Mouse (Mus musculus) heart, embryonic 15.5 days (tissue): Measurements from ENCODE around the gene Ipmk. TPM values are rescaled to one million over a fixed set of nuclear protein-coding genes. Genes with fewer than 3 reads are reported as not detected.
A peak's percentile ranks its signal among the peaks of the same experiment; 100 is the strongest.

Source experiments
- ATAC-seq: fragments of 200-750 bp; cut with Nextera tagmentation; replicated peaks from 2 replicates; pipeline ENCODE4 v1.8.0; 2017; ENCODE audit warnings: low read depth, moderate TSS enrichment; ENCODE audit not compliant: insufficient number of reproducible peaks, insufficient read depth, low FRiP score
- H3K27ac ChIP-seq: fragments of 300-500 bp; sonication (generic); 2 replicates; pipeline ENCODE4 v1.5.1; 2015; ENCODE audit warnings: mild to moderate bottlenecking, inconsistent platforms
- H3K27me3 ChIP-seq: fragments of 300-500 bp; sonication (generic); 2 replicates; pipeline ENCODE4 v1.6.1; 2015; ENCODE audit warnings: inconsistent platforms
- H3K36me3 ChIP-seq: fragments of 300-500 bp; sonication (generic); 2 replicates; pipeline ENCODE4 v1.6.1; 2015; ENCODE audit warnings: mild to moderate bottlenecking, inconsistent platforms
- H3K4me1 ChIP-seq: fragments of 300-500 bp; sonication (generic); replicated peaks from 2 replicates; pipeline ENCODE4 v1.6.1; 2015; ENCODE audit warnings: inconsistent platforms
- H3K4me2 ChIP-seq: fragments of 300-500 bp; sonication (generic); 2 replicates; pipeline ENCODE4 v1.6.1; 2015; ENCODE audit warnings: inconsistent platforms, mild to moderate bottlenecking, moderate library complexity
- H3K4me3 ChIP-seq: fragments of 300-500 bp; sonication (generic); 2 replicates; pipeline ENCODE4 v1.5.1; 2015; ENCODE audit warnings: mild to moderate bottlenecking, inconsistent platforms
- H3K9ac ChIP-seq: fragments of 300-500 bp; sonication (generic); 2 replicates; pipeline ENCODE4 v1.6.1; 2015; ENCODE audit warnings: mild to moderate bottlenecking, inconsistent platforms
- H3K9me3 ChIP-seq: fragments of 300-500 bp; sonication (generic); replicated peaks from 2 replicates; pipeline ENCODE4 v1.6.1; 2016; ENCODE audit warnings: inconsistent platforms
- WGBS: fragments of 180-500 bp; shearing (Covaris S2); methylation state at CpG from one replicate; pipeline ENCODE4 v1.1.7; 2015; ENCODE audit warnings: mixed read lengths; 5-methylcytosine and 5-hydroxymethylcytosine counted together
- polyA plus RNA-seq: library from polyadenylated mRNA; unstranded; fragments of >200 nt; fragmentation: Nextera tagmentation; extraction: Ambion mirVana; gene quantifications from 2 replicates; pipeline ENCODE4 v1.2.1, GENCODE M21; 2015

Gene Ipmk
- polyA plus RNA-seq, result 6.5 and 7.7 TPM in 2 replicates

DNA sequence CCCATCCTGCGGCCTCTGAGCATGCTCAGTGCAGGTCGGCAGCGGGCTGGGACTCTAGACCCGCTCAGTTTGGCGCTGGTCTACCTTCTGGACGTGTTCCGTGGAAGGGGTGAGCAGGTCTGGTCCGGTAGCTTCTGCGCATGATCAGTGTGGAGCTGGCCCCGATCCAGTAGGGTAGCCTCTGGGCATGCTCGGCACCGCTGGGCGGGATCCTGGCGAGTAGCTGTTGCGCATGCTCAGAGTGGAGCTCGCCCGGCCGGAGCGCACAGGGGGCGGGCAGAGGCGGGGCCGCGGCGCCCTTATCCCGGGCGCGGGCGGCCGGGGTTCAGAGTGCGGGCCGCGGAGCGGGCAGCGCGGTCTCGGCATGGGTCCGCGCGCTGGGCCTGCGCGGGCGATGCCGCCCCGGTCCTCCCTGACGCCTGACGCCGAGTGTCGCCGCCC, at the start of gene Ipmk:
TSS of gene Ipmk (plus strand) at position 255 of the 441 bp plus-strand sequence.
- H3K4me1 ChIP-seq, result peaks cover 22% of the 10 kb centered on the region
- ATAC-seq, result peak; percentile 93
- no peaks in the 10 kb centered on the region for H3K9me3 ChIP-seq
- H3K4me3 ChIP-seq, result peak within 1 kb of the TSS; percentile 88
- under 1% methylated on average over 48 of the region's 49 CpGs for WGBS
- no peaks in the 10 kb centered on the region for H3K27me3 ChIP-seq
- H3K27ac ChIP-seq, result peak within 1 kb of the TSS; percentile 85
- H3K36me3 ChIP-seq, result no peaks in the 10 kb centered on the region
- peak within 1 kb of the TSS; percentile 89 for H3K9ac ChIP-seq
- peak within 1 kb of the TSS; percentile 93 for H3K4me2 ChIP-seq

DNA sequence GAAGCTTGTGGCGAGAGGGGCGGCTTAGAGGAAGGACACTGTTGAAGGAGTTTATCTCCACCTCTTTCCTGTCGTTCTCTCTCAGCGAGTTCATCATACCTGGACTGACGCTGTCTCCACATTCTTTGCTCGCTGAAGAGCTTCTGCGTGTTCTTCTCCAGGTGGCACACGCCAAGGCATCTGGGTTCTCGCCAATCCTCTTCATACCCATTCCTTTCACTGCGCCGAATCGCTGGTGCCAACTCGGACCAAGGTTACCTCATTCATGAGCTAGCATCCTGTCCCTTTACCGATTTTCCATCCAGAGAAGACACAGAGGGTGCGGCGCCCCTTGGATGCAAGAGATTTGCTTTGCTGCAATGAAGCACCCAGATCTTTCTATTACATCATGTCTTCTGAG, 47.4 kb upstream of the Ipmk start:
- 65% methylated on average over 16 of the region's 16 CpGs for WGBS
- H3K27ac ChIP-seq, result no peak overlapping the region
- no peaks in the 10 kb centered on the region for H3K4me1 ChIP-seq
- ATAC-seq, result no peak
- no peaks in the 10 kb centered on the region for H3K27me3 ChIP-seq
- H3K36me3 ChIP-seq, result no peaks in the 10 kb centered on the region
- H3K4me2 ChIP-seq, result no peak overlapping the region
- H3K4me3 ChIP-seq, result no peak overlapping the region
- H3K9ac ChIP-seq, result no peak overlapping the region
- no peaks in the 10 kb centered on the region for H3K9me3 ChIP-seq

DNA sequence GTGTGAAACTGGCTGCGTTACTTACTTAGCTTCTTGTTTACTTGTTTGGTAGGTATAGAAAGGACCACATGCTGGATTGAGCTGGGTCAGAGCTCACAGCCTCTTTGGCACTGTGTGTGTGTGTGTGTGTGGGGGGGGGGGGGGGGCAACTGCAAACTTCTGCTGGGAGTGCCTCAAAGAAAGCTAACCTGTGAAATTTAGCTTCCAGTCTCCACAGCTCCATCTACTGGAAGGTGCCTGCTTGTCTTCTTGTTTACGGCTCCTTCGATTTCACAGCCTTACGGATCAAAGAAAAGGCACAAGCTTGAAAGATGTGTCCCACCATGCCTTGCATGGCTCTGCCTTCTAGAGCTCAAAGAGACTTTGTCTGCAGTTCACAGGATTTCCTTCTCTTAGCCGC, 45.1 kb upstream of the Ipmk start:
- ATAC-seq, result no peak
- no peak overlapping the region for H3K9ac ChIP-seq
- H3K4me2 ChIP-seq, result 0 out of 2 replicates have a peak overlapping the region, but pooled peaks have one; percentile 19
- no peaks in the 10 kb centered on the region for H3K36me3 ChIP-seq
- 0 out of 2 replicates have a peak, but pooled peaks cover 3% of the 10 kb centered on the region for H3K4me1 ChIP-seq
- H3K4me3 ChIP-seq, result no peak overlapping the region
- 26% methylated on average over 5 of the region's 5 CpGs for WGBS
- H3K27me3 ChIP-seq, result 0 out of 2 replicates have a peak, but pooled peaks cover 3% of the 10 kb centered on the region
- H3K9me3 ChIP-seq, result no peaks in the 10 kb centered on the region
- H3K27ac ChIP-seq, result no peak overlapping the region

DNA sequence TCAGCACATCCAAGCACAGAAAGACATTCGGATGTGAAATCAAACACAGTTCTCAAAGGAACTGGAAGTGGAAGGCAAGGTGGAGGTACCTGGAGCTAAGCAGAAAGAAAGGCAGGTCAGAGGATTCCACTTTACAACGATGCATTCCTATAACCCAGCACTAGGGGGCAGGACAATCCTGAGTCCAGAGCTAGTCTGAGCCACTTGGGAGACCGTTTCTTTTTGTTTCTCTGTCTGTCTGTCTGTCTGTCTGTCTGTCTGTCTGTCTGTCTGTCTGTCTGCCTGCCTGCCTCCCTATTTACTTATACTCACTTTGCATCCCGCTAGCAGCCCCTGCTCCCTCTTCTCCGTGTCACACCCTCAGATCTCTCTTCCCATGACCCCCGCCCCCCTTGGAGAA, 41.4 kb upstream of the Ipmk start:
- 0 out of 2 replicates have a peak, but pooled peaks cover 3% of the 10 kb centered on the region for H3K27me3 ChIP-seq
- H3K27ac ChIP-seq, result no peak overlapping the region
- no peaks in the 10 kb centered on the region for H3K9me3 ChIP-seq
- H3K9ac ChIP-seq, result no peak overlapping the region
- H3K4me3 ChIP-seq, result peak overlapping the region; percentile 32
- no peaks in the 10 kb centered on the region for H3K36me3 ChIP-seq
- H3K4me2 ChIP-seq, result peak overlapping the region; percentile 57
- 14% methylated on average over 6 of the region's 6 CpGs for WGBS
- H3K4me1 ChIP-seq, result 0 out of 2 replicates have a peak, but pooled peaks cover 3% of the 10 kb centered on the region
- ATAC-seq, result no peak

DNA sequence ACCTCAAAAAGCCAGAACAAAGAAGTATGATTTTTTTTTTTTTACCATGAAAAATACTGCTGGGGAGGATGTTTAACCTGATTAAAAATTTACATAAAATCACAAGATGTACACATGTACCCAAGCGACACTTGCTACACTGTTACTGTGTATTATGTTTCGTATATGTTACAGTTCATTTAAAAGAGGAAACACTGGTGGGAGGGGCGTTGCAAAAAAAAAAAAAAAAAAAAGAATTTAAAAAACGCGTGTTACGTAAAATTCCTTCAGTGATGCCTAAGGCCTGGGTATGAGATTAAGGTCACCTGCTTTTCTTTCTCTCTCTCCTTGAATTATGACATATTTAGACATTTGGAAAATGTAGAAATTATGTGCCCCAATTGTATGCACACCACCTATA, 40.8 kb upstream of the Ipmk start:
- Histone ChIP-seq H3K27me3 (0 out of 2 replicates have a peak, but pooled peaks cover 3% of the 10 kb centered on the region), H3K27ac (no peak overlapping the region), H3K9ac (no peak overlapping the region), H3K4me1 (0 out of 2 replicates have a peak, but pooled peaks cover 3% of the 10 kb centered on the region), H3K4me3 (no peak overlapping the region), H3K36me3 (no peaks in the 10 kb centered on the region), H3K9me3 (no peaks in the 10 kb centered on the region), H3K4me2 (peak overlapping the region; percentile 57)
- no peak for ATAC-seq
- WGBS, result 61% methylated on average over 6 of the region's 6 CpGs

DNA sequence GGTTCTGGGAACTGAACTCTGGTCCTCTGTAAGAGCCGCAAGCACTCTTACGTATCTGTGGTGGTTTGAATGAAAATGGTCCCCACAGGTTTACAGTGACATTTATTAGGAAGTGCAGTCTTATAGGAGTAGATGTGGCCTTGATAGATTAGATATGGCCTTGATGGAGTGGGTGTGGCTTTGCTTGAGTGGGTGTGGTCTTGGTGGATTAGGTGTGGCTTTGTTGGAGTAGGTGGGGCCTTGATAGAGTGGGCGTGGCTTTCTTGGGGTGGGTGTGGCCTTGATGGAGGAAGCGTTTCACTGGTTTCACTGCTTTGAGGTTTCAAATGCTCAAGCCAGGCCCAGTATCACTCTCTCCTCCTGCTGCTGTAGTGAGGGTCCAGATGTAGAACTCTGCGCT, 39.4 kb upstream of the Ipmk start:
- H3K27me3 ChIP-seq, result 0 out of 2 replicates have a peak, but pooled peaks cover 3% of the 10 kb centered on the region

DNA sequence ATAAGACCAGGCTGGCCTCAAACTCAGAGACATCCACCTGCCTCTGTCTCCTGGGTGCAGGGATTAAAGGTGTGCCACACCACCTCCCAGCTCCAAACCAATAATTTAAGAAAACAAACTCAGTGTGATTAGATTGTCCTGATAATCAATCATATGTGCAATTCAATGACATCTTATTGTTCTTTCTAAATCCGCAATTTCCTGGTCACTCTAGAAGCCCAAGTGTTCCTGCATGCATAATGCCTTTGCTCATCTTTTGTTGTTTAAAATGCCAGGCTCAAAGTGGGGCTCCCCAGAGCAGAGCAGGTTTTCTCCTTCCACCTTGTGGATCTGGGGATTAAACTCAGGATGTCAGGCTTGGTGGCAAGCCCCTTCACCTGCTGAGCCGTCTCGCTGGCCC, 37.3 kb upstream of the Ipmk start:
- no peak for ATAC-seq
- Histone ChIP-seq H3K36me3 (no peaks in the 10 kb centered on the region), H3K4me3 (no peak overlapping the region), H3K4me2 (no peak overlapping the region), H3K9ac (no peak overlapping the region), H3K9me3 (no peaks in the 10 kb centered on the region), H3K27me3 (0 out of 2 replicates have a peak, but pooled peaks cover 2% of the 10 kb centered on the region), H3K4me1 (0 out of 2 replicates have a peak, but pooled peaks cover 3% of the 10 kb centered on the region), H3K27ac (no peak overlapping the region)
- 58% methylated on average over 3 of the region's 3 CpGs for WGBS

More for the DNA sequence above, 39.4 kb upstream of the Ipmk start:
- H3K4me2 ChIP-seq, result no peak overlapping the region
- ATAC-seq, result no peak
- no peaks in the 10 kb centered on the region for H3K36me3 ChIP-seq
- 85% methylated on average over 5 of the region's 5 CpGs for WGBS
- no peaks in the 10 kb centered on the region for H3K9me3 ChIP-seq
- H3K4me3 ChIP-seq, result no peak overlapping the region
- no peak overlapping the region for H3K27ac ChIP-seq
- H3K4me1 ChIP-seq, result 0 out of 2 replicates have a peak, but pooled peaks cover 3% of the 10 kb centered on the region
- H3K9ac ChIP-seq, result no peak overlapping the region

DNA sequence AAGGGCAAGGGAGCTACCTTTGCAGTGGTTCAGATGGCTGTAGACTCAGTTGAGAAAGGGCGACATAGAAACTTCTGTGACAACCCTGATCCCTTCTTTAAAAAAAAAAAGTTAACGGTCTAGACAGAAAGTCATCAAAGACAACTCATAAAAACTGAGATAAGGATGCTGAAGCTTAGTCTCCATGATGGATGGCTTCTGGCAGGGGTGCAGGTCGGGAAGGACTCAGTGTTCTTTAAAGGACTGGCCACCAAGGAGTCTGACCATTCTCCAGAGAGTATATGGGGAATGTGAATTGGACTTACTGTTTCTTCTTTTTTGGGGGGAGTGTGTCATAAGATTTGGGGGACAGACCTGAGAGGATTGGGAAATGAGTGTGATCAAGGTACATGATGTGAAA, 33.0 kb upstream of the Ipmk start:
- WGBS, result 70% methylated on average over 3 of the region's 3 CpGs
- H3K27me3 ChIP-seq, result no peaks in the 10 kb centered on the region
- H3K4me2 ChIP-seq, result no peak overlapping the region
- no peaks in the 10 kb centered on the region for H3K4me1 ChIP-seq
- no peaks in the 10 kb centered on the region for H3K9me3 ChIP-seq
- H3K9ac ChIP-seq, result no peak overlapping the region
- no peak for ATAC-seq
- no peaks in the 10 kb centered on the region for H3K36me3 ChIP-seq
- H3K4me3 ChIP-seq, result no peak overlapping the region
- no peak overlapping the region for H3K27ac ChIP-seq

DNA sequence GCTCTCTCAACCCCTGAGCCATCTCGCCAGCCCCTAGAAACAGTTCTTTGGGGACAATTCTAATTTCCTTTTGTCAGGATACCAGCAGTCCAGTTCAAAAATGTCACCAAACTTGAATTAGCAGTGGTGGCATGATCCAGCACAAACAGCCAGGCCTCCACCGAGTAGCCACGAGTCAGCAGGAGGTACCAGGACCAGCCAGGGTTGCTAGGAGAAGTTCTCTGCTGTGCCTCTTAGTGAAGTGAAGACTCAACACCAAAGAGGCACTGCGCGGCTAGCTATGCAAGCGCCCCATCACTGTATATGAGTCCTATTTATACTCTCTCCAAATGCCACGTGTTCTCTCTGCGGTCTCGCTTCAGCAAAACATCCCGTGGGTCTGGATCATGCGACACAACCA, 31.5 kb upstream of the Ipmk start:
- no peak overlapping the region for H3K4me2 ChIP-seq
- H3K4me1 ChIP-seq, result no peaks in the 10 kb centered on the region
- H3K27me3 ChIP-seq, result no peaks in the 10 kb centered on the region
- H3K9ac ChIP-seq, result no peak overlapping the region
- H3K36me3 ChIP-seq, result no peaks in the 10 kb centered on the region
- no peak overlapping the region for H3K27ac ChIP-seq
- 63% methylated on average over 11 of the region's 11 CpGs for WGBS
- no peak overlapping the region for H3K4me3 ChIP-seq
- H3K9me3 ChIP-seq, result no peaks in the 10 kb centered on the region
- no peak for ATAC-seq

DNA sequence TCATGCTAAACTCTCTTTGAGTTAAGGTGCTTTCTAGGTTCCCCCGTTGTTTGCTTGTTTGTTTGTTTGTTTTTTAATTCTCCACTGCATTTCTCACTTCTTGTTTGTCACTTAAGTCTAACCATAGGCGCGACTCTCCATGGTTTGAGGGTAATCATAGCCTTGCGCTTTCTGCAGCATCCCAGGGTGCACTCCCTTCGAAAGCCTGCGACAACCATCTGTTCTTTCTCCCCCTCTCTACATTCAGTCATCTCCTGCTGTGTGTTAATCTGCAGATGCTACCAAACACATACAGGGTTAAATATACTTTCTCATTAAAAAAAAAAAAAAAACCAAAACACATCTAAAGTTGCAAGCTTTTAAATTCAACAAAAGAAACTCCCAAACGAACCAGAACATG, 31.1 kb upstream of the Ipmk start:
- Histone ChIP-seq H3K4me2 (no peak overlapping the region), H3K36me3 (no peaks in the 10 kb centered on the region), H3K4me1 (no peaks in the 10 kb centered on the region), H3K9ac (no peak overlapping the region), H3K27ac (no peak overlapping the region), H3K9me3 (no peaks in the 10 kb centered on the region), H3K27me3 (no peaks in the 10 kb centered on the region), H3K4me3 (no peak overlapping the region)
- 57% methylated on average over 7 of the region's 7 CpGs for WGBS
- no peak for ATAC-seq

DNA sequence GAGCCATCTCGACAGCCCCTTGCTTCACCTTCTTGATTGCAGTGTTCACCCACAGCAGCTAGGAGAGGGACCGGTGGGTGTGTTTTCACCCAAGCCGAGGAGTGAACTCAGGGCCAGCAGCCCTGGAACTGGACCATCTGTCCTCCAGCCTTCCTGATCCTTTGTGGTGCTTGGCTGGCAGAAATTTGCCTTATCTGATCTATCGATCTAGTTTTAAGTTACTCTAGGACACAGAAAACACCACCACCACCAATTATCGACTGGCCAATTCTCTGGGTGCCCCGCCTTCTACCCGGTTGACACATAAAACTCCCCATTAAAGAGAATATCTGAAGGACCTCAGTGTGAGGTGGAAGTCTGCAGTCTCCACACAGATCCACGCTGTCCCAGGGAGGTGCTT, 23.9 kb upstream of the Ipmk start:
- no peak overlapping the region for H3K4me2 ChIP-seq
- H3K4me1 ChIP-seq, result no peaks in the 10 kb centered on the region
- no peaks in the 10 kb centered on the region for H3K9me3 ChIP-seq
- H3K27ac ChIP-seq, result no peak overlapping the region
- H3K36me3 ChIP-seq, result no peaks in the 10 kb centered on the region
- no peaks in the 10 kb centered on the region for H3K27me3 ChIP-seq
- no peak overlapping the region for H3K4me3 ChIP-seq
- 75% methylated on average over 8 of the region's 8 CpGs for WGBS
- no peak overlapping the region for H3K9ac ChIP-seq
- ATAC-seq, result no peak

DNA sequence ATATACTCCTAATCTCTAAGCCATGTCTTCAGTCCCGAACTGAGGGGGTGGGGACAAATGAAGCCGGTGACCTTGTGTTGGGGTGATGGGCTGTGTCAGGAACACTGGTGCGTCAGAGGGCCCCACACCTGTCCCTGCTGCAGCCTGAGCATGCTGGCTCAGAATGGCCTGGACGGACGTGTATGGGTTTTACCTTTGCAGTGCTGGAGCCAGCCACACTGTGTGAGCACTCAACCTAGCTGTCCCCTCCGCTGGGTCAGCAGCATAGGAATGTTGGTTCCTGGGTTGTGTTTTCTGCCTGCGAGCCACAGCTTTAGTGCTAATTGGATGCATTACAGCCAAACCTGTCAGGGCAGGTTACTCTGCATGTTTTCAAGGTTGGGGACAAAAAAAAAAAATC, 21.4 kb upstream of the Ipmk start:
- Histone ChIP-seq H3K9ac (no peak overlapping the region), H3K4me3 (no peak overlapping the region), H3K4me2 (no peak overlapping the region), H3K27me3 (no peaks in the 10 kb centered on the region), H3K27ac (no peak overlapping the region), H3K36me3 (peaks cover 19% of the 10 kb centered on the region), H3K9me3 (no peaks in the 10 kb centered on the region), H3K4me1 (no peaks in the 10 kb centered on the region)
- no peak for ATAC-seq
- 71% methylated on average over 7 of the region's 7 CpGs for WGBS
